Mouse (Mus musculus) thymus, postnatal 36 days (tissue): Measurements from ENCODE around the gene Pten.
"Not testable (repeated sequence)": the region's sequence is repeated elsewhere in the genome, so short reads cannot be mapped to it uniquely, and the experiment has no call there.

Experiments used
- DNase-seq, 2 experiments: peaks; one replicate each; pipeline ENCODE4 v3.0.0; 2022; ENCODE audit warnings: mixed read lengths in 2 of 2

The Pten gene

GRCm38 (mm10) chr19:32818759-32819158, 61.5 kb downstream of the Pten start:
- DNase-seq: no peak

GRCm38 (mm10) chr19:32822959-32823358, 65.7 kb downstream of the Pten start:
- DNase-seq: not testable (repeated sequence)

- peak; percentile 8 to 15 for DNase-seq
Observed at GRCm38 (mm10) chr19:32826616-32827015, 69.3 kb downstream of the Pten start.

GRCm38 (mm10) chr19:32829871-32830270, 72.6 kb downstream of the Pten start:
- DNase-seq: no peak

- DNase-seq: no peak
Observed at GRCm38 (mm10) chr19:32831286-32831685, 74.0 kb downstream of the Pten start.

GRCm38 (mm10) chr19:32840491-32840890, 83.2 kb downstream of the Pten start:
- DNase-seq: no peak

- no peak for DNase-seq
Observed at GRCm38 (mm10) chr19:32844486-32844885, 87.2 kb downstream of the Pten start.

GRCm38 (mm10) chr19:32848041-32848440, 90.7 kb downstream of the Pten start:
- no peak for DNase-seq

GRCm38 (mm10) chr19:32852306-32852705, 95.0 kb downstream of the Pten start:
- no peak for DNase-seq

GRCm38 (mm10) chr19:32861675-32862575, 104.6 kb downstream of the Pten start:
- DNase-seq: no peak

GRCm38 (mm10) chr19:32866765-32867164, 109.5 kb downstream of the Pten start:
- DNase-seq: no peak

- DNase-seq: no peak
Observed at GRCm38 (mm10) chr19:32867181-32867897, 110.0 kb downstream of the Pten start.

- DNase-seq: no peak
Observed at GRCm38 (mm10) chr19:32868560-32868959, 111.3 kb downstream of the Pten start.

GRCm38 (mm10) chr19:32869053-32869680, 111.9 kb downstream of the Pten start:
- DNase-seq: peak; percentile 6 to 11

- no peak for DNase-seq
Observed at GRCm38 (mm10) chr19:32873904-32874637, 116.8 kb downstream of the Pten start.
